Mouse (Mus musculus) telencephalon, adult 2 months (tissue): ENCODE measurements around the gene Cacna2d2.
A peak's percentile ranks its signal among the peaks of the same experiment; 100 is the strongest.

Experiments used
- DNase-seq: peaks from one replicate; pipeline ENCODE4 v3.0.0-alpha.2; 2011; ENCODE audit warnings: low read depth, low spot score

Cacna2d2 gene

DNA sequence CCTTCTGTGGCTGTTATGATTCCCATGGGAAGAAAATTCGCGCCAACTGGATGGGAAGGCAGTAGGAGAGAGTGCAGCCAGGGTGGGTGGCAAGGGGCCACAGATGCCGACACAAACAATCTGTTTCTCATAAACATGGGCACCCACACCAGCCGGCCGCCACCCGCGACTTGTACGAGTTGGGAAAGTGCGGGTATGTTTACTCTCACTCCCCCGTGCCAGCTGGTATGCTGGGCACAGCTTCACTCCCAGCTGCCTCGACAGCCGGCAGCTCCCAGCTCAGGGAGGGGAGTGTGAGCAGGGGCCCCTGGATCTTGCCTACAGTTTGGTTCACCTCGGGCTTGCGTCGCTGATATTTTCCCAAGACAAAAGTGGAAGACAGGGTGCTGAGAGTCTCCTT is 57.3 kb downstream of the Cacna2d2 start:
- peak; percentile 70 for DNase-seq

DNA sequence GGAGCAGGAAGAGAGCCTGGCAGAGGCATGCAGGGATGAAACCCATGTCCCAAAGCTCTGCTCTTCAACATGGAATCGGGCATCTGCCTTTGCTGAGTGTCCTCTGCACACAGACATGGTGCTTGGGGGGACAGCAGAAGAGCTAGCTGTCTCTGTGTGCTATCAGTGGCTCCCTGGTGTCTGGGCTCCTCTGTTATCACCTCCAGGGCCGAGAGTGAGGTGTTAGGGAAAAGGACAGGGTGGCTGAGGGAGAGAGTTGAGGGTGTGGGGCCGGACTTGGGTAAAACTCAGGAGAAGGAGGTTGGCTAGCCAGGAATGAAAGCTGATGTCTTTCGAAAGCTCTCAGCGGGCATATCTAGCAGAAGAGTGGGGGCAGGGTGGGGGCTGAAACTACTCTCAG is 63.5 kb downstream of the Cacna2d2 start:
- no peak for DNase-seq

DNA sequence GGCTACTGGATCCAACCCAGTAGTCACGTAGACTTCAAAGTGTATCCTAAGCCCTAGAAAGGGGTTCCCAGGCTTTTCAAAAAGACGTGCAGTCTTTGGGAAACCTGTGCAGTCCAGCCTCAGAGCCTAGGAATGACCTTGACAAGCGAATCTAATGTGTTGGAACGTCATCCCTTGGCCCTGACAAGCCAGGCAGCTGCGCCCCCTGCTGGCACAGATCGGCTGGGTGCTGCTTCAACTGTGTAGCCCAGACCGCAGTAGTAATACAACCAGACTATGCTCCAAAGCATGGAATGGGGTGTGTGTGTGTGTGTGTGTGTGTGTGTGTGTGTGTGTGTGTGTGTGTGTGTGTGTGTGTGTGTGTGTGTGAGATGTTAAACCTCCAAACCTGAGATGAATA is 64.1 kb downstream of the Cacna2d2 start:
- no peak for DNase-seq

DNA sequence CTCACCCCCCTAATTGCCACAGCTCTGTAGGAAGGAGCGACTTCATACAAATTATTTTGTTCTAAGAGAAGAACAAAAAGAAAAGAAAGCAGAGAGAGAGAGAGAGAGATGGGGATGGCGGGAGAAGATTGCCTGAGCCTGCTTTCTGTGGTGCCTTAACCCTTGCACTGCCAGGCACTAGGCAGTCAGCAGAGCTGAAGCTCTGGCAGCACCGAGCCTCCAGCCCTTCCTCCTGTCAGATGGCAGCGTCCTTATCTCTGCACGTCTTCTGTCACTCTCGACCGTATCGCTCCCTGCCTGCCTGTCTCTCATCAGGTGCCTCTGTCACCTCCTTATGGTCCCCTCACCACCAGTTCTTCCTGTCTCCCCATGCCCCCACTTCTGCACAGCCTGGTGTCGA is 64.7 kb downstream of the Cacna2d2 start:
- no peak for DNase-seq

DNA sequence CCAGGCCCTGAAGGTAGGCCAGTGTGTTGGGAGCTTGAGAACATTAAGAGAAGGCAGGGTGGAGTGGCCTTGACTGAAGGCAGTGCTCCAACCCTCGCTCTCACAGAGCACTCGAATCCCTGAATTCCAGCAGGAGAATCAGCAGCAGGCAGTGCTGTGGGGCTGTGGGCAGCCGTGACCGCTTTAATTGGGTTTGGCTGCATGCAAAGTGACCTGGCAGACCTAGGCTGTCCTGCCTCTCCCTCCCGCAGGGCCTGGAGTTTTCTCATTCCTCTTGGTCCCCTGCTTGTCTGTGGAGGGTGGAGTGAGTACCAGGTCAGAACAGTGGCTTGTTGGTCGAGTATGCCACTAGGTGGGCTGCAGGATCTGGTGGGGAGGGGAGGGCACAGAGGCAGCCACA is 66.2 kb downstream of the Cacna2d2 start:
- DNase-seq, result no peak

DNA sequence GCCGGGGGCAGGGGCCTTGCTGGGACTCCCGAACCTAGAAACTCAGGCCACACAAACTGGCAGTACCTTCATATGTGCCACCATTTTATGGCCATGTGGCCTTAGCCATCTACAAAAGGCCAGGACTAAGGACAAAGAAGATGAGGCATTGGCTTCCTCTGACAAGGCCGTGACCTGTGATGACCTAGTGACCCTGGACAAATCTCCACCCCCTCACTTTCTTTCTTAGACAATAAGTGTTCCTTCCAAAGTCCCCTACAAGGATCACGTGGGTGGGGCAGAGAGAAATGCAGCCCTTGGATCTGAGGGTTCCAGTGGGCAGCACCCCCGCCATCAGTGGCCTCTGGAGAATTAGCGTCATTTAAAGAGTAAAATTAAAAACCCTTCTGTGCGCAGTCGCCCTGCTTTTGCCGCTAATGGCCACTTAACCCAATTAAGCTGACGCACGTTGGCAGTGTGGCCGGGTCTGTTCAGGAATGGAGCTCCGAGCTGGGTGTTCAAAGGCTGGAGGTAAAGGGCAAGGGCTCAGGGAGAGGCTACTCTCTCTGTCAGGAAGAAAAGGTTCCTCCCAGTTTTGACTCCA is 69.9 kb downstream of the Cacna2d2 start:
- no peak for DNase-seq

DNA sequence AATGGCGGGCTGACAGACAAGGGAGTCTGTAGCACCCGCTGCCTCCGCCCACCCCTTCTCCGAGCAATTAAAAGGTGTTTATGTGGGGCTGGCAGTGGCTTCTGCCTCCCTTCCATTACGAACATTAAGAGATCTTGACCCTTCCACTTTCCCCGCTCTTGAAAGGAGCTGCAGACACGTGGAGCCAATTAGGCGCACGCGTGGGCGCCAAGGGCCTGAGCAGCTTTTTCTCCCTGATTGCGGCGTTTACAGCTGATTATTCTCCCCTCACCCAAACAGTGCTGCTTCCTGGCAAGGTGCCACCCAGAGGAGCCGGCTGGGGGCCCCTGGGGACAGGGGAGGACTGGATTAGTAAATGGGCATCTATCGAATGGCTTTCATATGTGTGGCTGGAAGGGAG is 71.0 kb downstream of the Cacna2d2 start:
- no peak for DNase-seq

DNA sequence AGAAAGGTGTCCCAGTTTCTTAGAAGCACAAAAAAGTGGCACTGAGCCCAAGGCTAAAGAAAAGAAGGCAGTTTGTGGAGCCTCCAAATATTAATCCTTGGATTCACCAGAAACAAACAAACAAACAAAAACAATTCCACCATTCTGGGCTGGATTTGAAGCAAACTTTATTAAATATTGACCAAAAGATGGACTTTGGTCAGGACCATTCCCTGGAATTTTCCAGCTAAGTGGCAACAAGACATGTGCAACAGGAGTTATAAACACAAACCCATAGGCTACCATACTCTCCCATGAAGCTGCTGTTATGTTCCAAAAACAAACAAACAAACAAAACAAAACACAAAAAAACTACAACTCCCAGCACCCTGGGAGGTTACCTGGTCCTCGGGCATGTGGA is 74.6 kb downstream of the Cacna2d2 start:
- no peak for DNase-seq

DNA sequence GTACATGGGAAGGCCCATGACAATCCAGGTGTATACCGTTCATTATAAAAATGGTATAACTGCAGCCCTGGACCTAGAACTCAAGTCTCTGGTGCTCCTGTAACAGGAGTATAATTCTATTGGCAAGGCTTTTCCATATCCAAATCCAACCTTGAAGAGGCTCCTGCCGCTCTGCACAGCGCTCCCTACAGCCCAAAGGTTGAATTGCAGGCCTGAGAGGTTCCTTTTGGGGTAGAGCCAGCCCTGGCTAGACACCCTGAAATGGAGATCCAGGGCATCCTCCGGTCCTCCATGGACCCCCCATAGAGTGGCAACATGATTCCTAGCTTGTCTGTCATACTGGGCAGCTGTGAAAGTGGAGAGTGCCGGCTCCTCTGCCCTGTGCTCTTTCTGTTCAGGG is 79.6 kb downstream of the Cacna2d2 start:
- DNase-seq, result no peak

DNA sequence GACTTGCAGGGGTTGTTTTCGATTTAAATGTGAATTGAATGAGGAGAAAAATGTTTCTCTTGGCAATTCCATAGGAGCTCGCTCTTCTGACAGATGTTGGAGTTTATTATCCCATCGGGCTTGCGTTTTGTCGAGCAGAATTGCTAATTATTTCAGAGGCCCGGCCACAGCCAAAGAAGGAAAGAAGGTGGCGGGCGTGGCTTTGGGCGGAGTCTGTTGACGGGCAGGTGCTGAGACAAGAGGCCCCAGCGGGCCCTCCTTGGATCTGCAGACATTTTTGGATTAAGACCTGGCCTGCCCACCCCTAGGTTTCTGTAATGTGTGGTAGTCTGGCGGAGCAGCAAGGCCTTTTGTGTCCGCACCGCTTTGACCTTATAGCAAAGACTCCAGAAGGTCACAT is 80.2 kb downstream of the Cacna2d2 start:
- DNase-seq, result no peak

DNA sequence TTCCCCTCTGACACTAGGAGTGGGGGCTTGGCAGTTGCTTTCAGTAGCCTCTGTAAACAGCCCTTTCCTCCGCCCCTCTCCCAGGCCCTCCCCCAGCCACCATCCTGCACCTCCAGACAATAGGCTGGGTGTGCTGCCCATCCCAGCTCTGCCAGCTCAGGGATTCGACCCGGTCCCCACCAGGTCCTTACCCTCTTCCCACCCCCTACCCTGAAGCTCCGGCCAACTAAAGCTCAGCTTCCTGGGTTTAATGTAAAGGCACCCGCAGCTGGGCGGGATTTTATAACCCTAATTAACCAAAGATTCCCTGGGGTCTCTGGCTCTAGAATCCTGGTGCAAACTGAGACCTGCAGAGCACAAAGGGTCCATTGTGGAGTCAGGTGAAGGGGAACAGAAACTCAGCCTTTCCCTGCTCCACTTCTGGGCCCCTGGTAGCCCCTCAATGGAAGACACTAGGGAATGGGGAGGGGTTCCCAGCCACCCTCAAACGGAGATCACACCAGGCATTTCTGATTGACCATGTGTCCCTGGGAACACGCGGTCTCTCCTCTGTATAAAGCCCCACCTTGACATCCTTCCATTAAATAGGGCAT is 81.2 kb downstream of the Cacna2d2 start:
- no peak for DNase-seq

DNA sequence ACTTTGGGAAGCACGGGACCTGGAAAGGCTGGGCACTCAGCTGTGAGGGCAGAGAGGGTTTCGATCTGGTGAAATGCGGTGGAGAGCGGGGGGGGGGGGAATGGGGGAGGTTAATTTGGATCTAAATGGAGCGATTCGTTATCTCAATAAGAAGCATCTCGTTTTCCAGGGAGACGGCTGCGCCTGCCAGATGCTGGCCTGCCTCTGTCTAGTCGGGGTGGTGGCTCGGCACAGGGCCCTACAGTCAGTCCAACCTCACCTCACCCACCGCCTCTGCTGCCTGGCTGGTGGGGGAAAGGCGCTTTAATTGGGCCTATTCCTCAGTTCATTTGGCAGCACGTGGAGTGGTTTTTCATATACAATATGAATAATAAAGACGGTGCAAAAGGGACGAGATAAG is 81.9 kb downstream of the Cacna2d2 start:
- no peak for DNase-seq

DNA sequence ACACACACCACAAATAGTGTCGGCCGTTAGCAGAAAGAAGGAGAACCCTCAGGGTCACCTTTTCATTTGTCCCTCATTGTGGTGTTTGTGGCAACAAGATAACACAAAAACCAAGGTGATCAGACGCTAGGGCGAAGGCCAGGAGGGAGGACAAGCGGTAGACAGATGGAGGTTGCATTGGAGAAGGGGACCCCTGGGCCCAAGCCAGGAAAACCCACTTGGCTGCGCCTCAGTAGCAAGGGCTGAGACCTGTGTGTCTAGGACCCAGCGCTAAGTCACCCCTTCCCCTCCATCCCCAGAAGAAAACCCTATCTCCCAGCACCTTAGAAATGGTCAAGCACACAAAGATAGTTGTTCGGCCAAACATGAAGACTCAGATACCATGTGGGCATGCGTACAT is 82.6 kb downstream of the Cacna2d2 start:
- DNase-seq, result no peak

DNA sequence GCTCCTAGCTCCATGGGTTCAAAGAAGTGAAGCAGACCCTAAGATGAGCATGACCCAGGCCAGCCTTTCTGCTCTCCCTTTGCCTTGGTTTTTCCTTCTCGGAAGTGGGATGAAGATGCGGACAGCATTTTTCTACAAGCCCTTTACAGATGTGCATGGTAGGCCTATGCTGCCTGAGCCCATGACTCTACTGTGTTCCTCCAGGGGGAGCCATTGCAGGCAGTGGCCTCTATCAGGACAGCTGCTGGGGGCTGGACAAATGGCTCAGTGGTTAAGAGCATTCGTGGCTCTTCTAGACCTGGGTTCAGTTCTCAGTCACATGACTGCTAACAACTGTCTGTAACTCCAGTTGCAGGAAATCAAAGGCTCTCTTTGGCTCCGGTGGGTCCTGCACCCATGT is 83.4 kb downstream of the Cacna2d2 start:
- no peak for DNase-seq

DNA sequence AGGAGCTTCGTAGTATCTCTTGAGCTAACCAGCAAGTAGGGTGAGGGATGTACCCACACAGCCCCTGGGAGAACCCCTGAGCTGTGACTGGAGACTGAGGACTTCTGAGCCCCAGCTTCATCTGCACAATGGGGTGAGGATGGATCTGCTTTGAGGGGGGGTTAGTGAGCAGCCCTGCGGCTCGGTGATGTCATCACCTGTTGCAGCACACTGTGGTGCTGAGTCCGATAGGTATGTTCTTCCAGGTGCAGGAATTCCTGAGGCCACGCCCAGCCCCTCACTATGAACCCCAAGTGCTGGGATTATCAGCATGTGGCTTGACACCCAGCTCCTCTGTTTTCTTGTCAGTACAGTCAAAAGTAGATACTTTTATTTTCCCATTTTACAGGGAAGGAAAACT is 84.3 kb downstream of the Cacna2d2 start:
- DNase-seq, result no peak

DNA sequence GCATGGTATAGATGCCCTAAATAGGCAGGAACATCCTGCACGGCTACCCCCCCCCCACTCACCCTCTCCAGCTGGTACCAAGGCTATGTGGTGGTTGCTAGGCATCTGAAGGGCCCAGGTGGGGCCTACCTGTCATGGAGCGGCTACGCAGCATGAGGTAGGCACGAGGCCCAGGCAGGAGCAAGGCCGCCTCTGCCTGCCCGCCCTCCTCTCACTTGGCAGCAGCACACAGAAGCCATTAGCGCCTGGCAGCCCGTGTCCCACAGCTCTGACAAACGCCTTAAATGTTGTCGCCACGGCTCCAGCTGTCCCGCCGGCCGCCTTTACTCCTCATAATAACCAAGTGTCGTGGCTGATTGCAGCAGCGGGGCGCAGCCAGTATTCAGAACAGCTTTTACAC is 84.9 kb downstream of the Cacna2d2 start:
- peak; percentile 40 for DNase-seq

DNA sequence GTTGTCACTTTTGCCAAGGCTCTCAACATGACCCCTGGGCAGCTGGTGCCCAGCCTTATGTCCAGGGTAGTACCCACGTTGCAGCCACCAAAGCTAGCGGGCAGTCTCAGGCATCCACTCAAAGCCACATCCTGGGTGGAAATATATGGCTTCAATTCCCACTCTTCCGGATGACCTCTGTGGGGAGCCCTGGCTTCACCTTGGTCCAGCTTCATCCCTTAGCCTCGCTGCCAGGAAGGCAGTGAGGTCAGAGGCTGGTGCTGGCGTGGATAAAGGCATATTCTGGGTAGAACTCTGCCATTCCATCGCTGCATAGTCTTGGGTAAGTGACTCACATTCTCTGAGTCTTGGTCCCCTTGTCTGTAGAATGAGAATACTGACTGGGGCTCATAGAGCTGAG is 85.4 kb downstream of the Cacna2d2 start:
- no peak for DNase-seq

DNA sequence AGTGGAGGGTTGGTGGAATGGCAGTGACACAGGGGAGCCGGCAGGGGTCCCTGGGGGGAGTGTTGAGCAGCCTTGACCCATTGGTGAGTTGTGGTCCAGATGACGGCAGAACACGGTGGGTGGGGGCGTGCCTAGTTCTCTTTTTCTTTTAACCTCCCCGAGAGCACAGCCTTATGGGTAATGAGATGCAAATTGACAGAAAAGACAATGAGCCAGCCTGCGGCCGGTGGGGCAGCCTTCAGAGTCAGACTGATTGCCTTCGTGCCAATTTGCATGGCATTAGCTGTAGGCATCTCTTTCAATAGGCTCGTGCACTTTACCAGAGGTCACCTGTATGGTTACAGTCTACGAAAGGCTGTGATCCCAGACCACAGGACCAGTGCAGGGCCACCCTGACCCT is 86.7 kb downstream of the Cacna2d2 start:
- no peak for DNase-seq

DNA sequence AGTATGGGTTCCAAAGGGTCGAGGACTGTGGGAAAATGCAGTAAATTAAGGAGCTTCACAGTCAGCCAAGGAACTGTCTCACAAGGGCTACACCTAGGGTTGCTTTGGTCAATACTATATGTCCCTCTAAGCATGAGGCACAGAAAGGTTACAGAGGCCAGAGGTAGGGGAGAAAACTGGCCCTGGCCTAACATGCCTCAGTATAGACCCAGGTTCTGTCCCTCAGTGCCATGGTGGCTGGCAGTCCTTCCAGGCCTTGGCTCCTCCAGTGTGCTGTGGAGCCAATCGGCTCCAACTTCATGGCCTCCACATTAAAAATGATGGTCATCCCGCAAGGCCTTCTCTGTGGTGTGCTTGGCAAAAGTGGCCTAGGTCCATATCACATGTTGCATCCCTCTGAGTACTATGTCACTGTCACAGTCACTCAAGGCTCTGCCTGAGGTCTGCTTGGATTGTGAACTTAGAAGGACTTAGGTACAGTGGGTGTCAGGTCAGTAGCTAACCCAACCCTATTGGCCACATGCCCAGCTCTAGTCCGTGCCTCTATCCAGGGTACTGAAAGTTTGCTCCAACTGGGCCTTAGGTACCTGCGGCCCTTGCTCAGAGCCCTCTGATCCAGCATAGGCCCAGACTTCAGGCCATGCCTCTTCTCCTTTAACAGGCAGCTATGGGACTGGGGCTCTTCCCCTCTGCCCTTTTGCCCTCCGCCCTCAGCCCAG is 87.3 kb downstream of the Cacna2d2 start:
- DNase-seq, result no peak

DNA sequence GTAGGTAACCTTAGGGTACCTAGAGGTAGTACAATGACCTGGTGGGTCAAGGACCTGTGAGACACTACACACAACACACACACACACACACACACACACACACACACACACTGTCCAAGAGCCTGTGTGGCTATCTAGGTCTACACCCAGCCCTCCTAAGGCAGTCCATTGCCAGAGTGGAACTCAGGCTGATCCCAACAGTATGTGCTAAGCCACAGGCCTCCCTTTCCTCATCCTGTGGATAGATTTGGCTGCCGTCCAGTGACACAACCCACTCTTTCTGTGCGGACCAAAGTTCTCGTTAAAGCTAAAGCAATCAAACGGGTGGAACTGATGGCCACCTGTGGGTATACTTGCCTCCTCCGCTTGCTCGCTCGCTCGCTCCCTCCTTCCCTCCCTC is 90.7 kb downstream of the Cacna2d2 start:
- DNase-seq, result no peak

DNA sequence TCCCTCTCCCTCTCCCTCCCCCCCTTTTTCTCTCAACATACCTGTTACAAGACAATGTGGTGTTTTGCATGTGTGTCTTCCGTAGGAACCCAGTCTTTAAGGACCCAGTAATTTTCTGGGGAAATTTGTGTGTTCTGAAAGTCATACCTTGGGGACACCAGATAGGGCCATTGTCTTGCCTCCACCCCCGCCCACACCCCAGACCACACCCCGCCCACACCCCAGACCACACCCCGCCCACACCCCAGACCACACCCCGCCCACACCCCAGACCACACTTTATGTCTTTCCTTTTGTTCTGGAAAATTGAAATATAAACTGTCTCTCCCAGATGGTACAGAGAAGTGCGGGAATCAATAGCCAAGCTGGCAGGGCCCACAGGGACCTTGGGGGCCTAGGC is 91.2 kb downstream of the Cacna2d2 start:
- DNase-seq, result no peak

DNA sequence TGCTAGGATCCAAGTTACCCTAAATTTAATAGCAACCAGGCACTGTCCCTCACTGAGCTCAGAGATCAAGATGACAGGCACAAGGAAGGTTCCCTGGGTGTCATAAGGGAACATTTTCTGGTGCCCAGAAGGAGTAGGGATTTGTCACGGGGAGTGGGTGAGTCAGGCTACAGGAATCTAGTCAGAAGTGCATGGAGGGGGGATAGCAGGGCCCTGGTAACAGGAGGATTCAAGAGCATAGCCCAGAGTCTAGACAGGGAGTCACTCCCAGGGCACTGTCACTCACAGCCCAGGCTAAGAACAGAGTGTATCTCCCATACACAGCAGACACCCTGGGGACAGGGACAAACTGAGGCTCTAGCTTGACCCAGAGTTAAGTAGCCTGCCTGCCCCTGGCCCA is 94.1 kb downstream of the Cacna2d2 start:
- DNase-seq, result no peak

DNA sequence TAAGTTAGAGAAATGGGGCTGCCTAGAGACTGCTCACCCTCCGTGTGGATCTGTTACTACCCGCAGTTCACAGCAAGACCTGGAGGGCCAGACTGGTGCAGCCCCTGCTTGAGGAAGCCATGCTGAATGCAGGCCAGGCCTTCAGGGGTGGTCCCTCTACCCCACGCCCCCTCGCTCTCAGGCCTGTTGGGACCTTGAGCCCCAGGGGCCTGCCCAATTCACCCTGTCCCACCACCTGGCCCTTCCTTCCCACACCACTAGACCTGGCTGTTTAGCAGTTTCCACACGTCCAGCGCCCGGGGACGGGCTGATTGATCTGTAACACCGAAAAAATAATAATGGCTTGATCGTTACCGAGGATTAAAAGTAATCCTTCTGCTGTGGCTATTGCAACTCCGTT is 94.8 kb downstream of the Cacna2d2 start:
- DNase-seq, result no peak

DNA sequence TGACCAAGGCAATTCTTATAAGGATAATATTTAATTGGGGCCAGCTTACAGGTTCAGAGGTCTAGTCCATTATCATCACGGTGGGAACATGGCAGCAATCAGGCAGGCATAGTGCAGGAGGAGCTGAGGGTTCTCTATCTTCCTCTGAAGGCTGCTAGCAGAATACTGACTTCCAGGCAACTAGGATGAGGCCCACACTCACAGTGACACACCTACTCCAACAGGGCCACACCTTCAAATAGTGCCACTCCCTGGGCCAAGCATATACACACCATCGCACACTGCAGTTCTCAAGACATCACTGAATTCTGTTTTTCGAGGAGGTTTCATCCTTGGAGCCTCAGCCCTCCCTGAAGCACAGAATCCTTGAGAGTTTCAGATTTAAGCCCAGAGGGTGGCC is 96.9 kb downstream of the Cacna2d2 start:
- DNase-seq, result no peak
